Mouse (Mus musculus) cortical plate, adult 2 months (tissue): Measurements from ENCODE around the gene Zfp189. TPM values are rescaled to one million over a fixed set of nuclear protein-coding genes. Genes with fewer than 3 reads are reported as not detected.

Source experiments
- H3K27ac ChIP-seq: fragments of 200-500 bp; 2 replicates; pipeline ENCODE4 v1.5.1; 2012; ENCODE audit warnings: low read length, control low read depth, inconsistent platforms; ENCODE audit not compliant: insufficient read depth
- H3K4me1 ChIP-seq: fragments of 200-500 bp; 2 replicates; pipeline ENCODE4 v1.6.1; 2011; ENCODE audit warnings: low read length; ENCODE audit not compliant: control insufficient read depth, insufficient read depth
- H3K4me3 ChIP-seq: fragments of 200-500 bp; 2 replicates; pipeline ENCODE4 v1.5.1; 2011; ENCODE audit warnings: mild to moderate bottlenecking, low read length, control low read depth; ENCODE audit not compliant: insufficient read depth
- CTCF ChIP-seq: fragments of 200-500 bp; IDR thresholded peaks from 2 replicates; pipeline ENCODE4 v1.5.1; 2011; ENCODE audit warnings: mild to moderate bottlenecking, control low read depth, low read length; ENCODE audit not compliant: insufficient read depth; ENCODE audit errors: extremely low read depth
- POLR2A ChIP-seq: fragments of 200-500 bp; IDR thresholded peaks from 2 replicates; pipeline ENCODE4 v1.6.1; 2011; ENCODE audit warnings: mild to moderate bottlenecking, low read length, control low read depth; ENCODE audit not compliant: insufficient read depth; ENCODE audit errors: extremely low read depth
- polyA plus RNA-seq: library from polyadenylated mRNA; depleted of rRNA; stranded (reverse); fragments of >200 nt; gene quantifications from 2 replicates; pipeline ENCODE4 v1.2.3, GENCODE M21; 2012

The Zfp189 gene
- polyA plus RNA-seq, 1 experiment, result 3.3 TPM

- TF ChIP-seq CTCF (no peak), POLR2A (no peak)
- no peak overlapping the region for H3K27ac ChIP-seq
- H3K4me3 ChIP-seq, result no peak overlapping the region
- H3K4me1 ChIP-seq, result no peaks in the 10 kb centered on the region
Measured at GRCm38 (mm10) chr4:49535675-49536294, 14.8 kb downstream of the Zfp189 start.

- TF ChIP-seq CTCF (no peak), POLR2A (no peak)
- H3K4me1 ChIP-seq, result no peaks in the 10 kb centered on the region
Measured at GRCm38 (mm10) chr4:49536671-49537070, 15.7 kb downstream of the Zfp189 start.

GRCm38 (mm10) chr4:49539665-49540064, 18.7 kb downstream of the Zfp189 start:
- TF ChIP-seq CTCF, result no peak
- TF ChIP-seq POLR2A, result no peak
- Histone ChIP-seq H3K4me3 (no peak overlapping the region), H3K4me1 (no peaks in the 10 kb centered on the region), H3K27ac (no peak overlapping the region)

More at GRCm38 (mm10) chr4:49536671-49537070, 15.7 kb downstream of the Zfp189 start:
- Histone ChIP-seq H3K27ac (no peak overlapping the region), H3K4me3 (no peak overlapping the region)

- H3K4me3 ChIP-seq, result no peak overlapping the region
- TF ChIP-seq CTCF (no peak), POLR2A (no peak)
- no peak overlapping the region for H3K27ac ChIP-seq
- H3K4me1 ChIP-seq, result no peaks in the 10 kb centered on the region
Measured at GRCm38 (mm10) chr4:49540966-49541365, 20.0 kb downstream of the Zfp189 start.

GRCm38 (mm10) chr4:49546026-49546425, 25.1 kb downstream of the Zfp189 start:
- Histone ChIP-seq H3K27ac (no peak overlapping the region), H3K4me3 (no peak overlapping the region), H3K4me1 (no peaks in the 10 kb centered on the region)
- TF ChIP-seq CTCF, result no peak

- Histone ChIP-seq H3K4me3 (no peak overlapping the region), H3K4me1 (no peaks in the 10 kb centered on the region), H3K27ac (no peak overlapping the region)
- TF ChIP-seq CTCF (no peak), POLR2A (no peak)
Measured at GRCm38 (mm10) chr4:49546873-49547543, 26.0 kb downstream of the Zfp189 start.

- H3K4me3 ChIP-seq, result no peak overlapping the region
- no peaks in the 10 kb centered on the region for H3K4me1 ChIP-seq
- TF ChIP-seq POLR2A (no peak), CTCF (no peak)
- H3K27ac ChIP-seq, result no peak overlapping the region
Measured at GRCm38 (mm10) chr4:49547544-49548219, 26.7 kb downstream of the Zfp189 start.

- Histone ChIP-seq H3K4me3 (no peak within 1 kb of the TSS), H3K4me1 (no peaks in the 10 kb centered on the region), H3K27ac (no peak within 1 kb of the TSS)
- TF ChIP-seq POLR2A (no peak), CTCF (no peak)
Measured at GRCm38 (mm10) chr4:49549383-49549782, 28.4 kb downstream of the Zfp189 start, which contains the start of gene Aldob. Gene Aldob, minus strand, starts transcription at chr4:49549546.

- H3K27ac ChIP-seq, result no peak overlapping the region
- no peaks in the 10 kb centered on the region for H3K4me1 ChIP-seq
- H3K4me3 ChIP-seq, result no peak overlapping the region
- TF ChIP-seq CTCF (no peak), POLR2A (no peak)
Measured at GRCm38 (mm10) chr4:49553380-49553779, 32.4 kb downstream of the Zfp189 start.

- no peak overlapping the region for H3K27ac ChIP-seq
- TF ChIP-seq POLR2A, result no peak
- no peak for TF ChIP-seq CTCF
- peaks cover 5% of the 10 kb centered on the region; the same call in 1 of the 2 replicates for H3K4me1 ChIP-seq
- no peak overlapping the region for H3K4me3 ChIP-seq
Measured at GRCm38 (mm10) chr4:49557375-49557774, 36.4 kb downstream of the Zfp189 start.
